Mouse (Mus musculus) limb, embryonic 11.5 days (tissue): Measurements from ENCODE around the gene Zfp985. TPM values are rescaled to one million over a fixed set of nuclear protein-coding genes. Genes with fewer than 3 reads are reported as not detected.
"Not testable (repeated sequence)": the region's sequence is repeated elsewhere in the genome, so short reads cannot be mapped to it uniquely, and the experiment has no call there.

Source experiments
- ATAC-seq: fragments of 200-750 bp; cut with Nextera tagmentation; 2 replicates; pipeline ENCODE4 v1.8.0; 2017; ENCODE audit warnings: low read depth; ENCODE audit not compliant: insufficient number of reproducible peaks, low FRiP score, low TSS enrichment
- DNase-seq: peaks from one replicate; pipeline ENCODE4 v3.0.0-alpha.2; 2015; ENCODE audit warnings: low spot score
- H3K27ac ChIP-seq: fragments of 300-500 bp; sonication (generic); replicated peaks from 2 replicates; pipeline ENCODE4 v1.5.1; 2014; ENCODE audit warnings: low read depth, mild to moderate bottlenecking, low read length
- H3K27me3 ChIP-seq: fragments of 300-500 bp; sonication (generic); 2 replicates; pipeline ENCODE4 v1.6.1; 2014; ENCODE audit warnings: mild to moderate bottlenecking, low read length, mixed read lengths; ENCODE audit not compliant: control insufficient read depth, insufficient read depth
- H3K36me3 ChIP-seq: fragments of 300-500 bp; sonication (generic); 2 replicates; pipeline ENCODE4 v1.6.1; 2014; ENCODE audit warnings: mild to moderate bottlenecking, low read length, moderate library complexity, mixed read lengths; ENCODE audit not compliant: control insufficient read depth, insufficient read depth
- H3K4me1 ChIP-seq: fragments of 300-500 bp; sonication (generic); 2 replicates; pipeline ENCODE4 v1.6.1; 2014; ENCODE audit warnings: low read length, mixed read lengths; ENCODE audit not compliant: control insufficient read depth, insufficient read depth
- H3K4me2 ChIP-seq: fragments of 300-500 bp; sonication (generic); 2 replicates; pipeline ENCODE4 v1.6.1; 2014; ENCODE audit warnings: low read depth, mild to moderate bottlenecking, moderate library complexity; ENCODE audit not compliant: severe bottlenecking
- H3K4me3 ChIP-seq: fragments of 300-500 bp; sonication (generic); 2 replicates; pipeline ENCODE4 v1.5.1; 2014; ENCODE audit warnings: low read depth, low read length
- H3K9ac ChIP-seq: fragments of 300-500 bp; sonication (generic); 2 replicates; pipeline ENCODE4 v1.6.1; 2014; ENCODE audit warnings: mild to moderate bottlenecking, low read length
- H3K9me3 ChIP-seq: fragments of 300-500 bp; sonication (generic); 2 replicates; pipeline ENCODE4 v1.6.1; 2016; ENCODE audit warnings: low read length; ENCODE audit not compliant: control insufficient read depth
- WGBS: fragments of 180-500 bp; shearing (Covaris S2); extraction: QIAGEN DNeasy Blood & Tissue Kit; methylation state at CpG from one replicate; pipeline ENCODE4 v1.1.7; 2014; 5-methylcytosine and 5-hydroxymethylcytosine counted together
- polyA plus RNA-seq: library from polyadenylated mRNA; unstranded; fragments of >200 nt; fragmentation: Nextera tagmentation; extraction: Ambion mirVana; gene quantifications from 2 replicates; pipeline ENCODE4 v1.2.1, GENCODE M21; 2014

Gene Zfp985
- polyA plus RNA-seq, 1 experiment from 2014 or later = 0.07 TPM

DNA sequence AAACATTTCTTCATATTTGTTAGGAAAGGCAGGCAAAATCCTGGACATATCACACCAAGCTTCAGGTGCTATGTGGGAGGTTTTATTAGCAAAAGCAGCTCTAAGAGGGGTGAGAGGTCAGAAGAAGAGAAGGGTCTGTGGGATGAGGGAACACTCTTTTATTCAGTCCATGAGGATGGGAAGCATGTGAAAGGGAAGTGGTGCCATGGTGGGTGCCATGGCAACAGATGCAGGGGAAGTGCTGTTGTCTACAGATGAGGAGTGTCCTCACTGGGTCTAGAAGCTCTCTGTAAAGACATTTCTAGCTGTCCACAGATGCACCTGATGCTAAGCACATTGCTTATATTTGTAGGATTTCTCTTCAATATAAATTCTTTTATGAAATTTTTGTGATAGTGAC lies 12.0 kb upstream of the Zfp985 start:
- Histone ChIP-seq H3K4me3 (no peak overlapping the region), H3K9me3 (peaks cover 19% of the 10 kb centered on the region; the same call in 1 of the 2 replicates), H3K36me3 (no peaks in the 10 kb centered on the region), H3K27ac (no peak overlapping the region), H3K4me1 (no peaks in the 10 kb centered on the region), H3K9ac (no peak overlapping the region), H3K4me2 (no peak overlapping the region), H3K27me3 (no peaks in the 10 kb centered on the region)
- ATAC-seq = no peak
- DNase-seq = no peak

DNA sequence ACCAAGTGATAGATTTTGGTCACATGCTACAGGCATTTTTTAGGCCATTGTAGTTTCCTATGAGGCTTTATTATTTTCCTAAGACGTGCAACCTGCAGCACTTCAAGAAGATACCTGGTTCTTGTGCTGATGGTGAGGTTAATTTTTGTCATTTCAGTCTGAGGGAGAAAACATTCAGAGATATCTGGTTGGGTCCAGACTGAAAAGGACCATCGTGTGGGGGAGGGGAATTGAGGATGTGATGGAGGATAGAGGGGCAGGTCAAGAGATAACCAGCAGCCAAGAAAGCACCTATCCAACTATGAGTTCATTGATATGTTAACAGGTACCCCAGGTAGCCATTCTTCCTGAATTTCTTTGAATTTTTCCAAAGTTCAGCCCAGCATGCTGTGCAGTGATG lies 1.3 kb downstream of the Zfp985 start:
- 76% methylated on average over 2 of the region's 2 CpGs for WGBS
- not testable (repeated sequence) for H3K9ac ChIP-seq, H3K36me3 ChIP-seq, H3K4me3 ChIP-seq, H3K9me3 ChIP-seq, H3K4me2 ChIP-seq, DNase-seq, H3K4me1 ChIP-seq, ATAC-seq, H3K27me3 ChIP-seq, H3K27ac ChIP-seq

DNA sequence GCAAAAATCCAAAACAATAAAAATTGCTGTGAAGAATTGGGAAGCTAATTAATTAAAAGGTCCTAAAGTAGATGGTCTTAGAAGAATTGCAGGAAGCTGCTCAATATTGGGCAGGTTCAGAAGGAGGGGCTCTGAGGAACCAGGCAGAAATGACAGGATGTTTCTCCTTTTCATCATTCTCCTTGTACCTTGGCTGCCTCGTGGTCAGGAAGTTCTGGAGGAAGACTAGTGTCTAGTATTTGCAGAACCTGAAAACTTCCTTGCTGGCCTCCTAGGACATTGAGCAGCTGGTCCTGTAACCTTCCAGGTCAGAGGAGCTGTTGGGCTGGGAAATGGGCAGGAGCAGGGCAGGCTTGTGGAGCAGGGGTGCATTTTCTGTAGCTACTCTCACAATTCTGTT lies 3.8 kb downstream of the Zfp985 start:
- not testable (repeated sequence) for H3K9me3 ChIP-seq, H3K9ac ChIP-seq, DNase-seq, H3K4me2 ChIP-seq, ATAC-seq, H3K27ac ChIP-seq, H3K4me3 ChIP-seq, H3K4me1 ChIP-seq, H3K27me3 ChIP-seq, H3K36me3 ChIP-seq
- WGBS = 60% methylated on average over 1 of the region's 1 CpGs

DNA sequence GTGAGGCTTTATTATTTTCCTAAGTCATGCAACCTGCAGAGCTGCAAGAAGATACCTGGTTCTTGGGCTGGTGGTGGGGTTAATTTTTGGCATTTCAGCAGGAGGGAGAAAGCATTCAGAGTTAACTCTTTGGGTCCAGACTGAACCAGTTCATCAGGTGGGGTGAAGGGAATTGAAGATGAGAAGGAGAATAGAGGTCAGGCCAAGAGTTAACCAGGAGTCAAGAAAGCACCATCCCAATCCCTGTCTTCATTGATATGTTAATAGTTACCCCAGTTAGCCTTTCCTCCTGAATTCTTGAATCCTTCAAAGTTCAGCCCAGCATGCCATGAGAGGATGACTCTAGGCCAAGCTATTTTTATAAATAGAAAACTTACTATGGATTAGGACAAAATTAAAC lies 4.9 kb downstream of the Zfp985 start:
- H3K9me3 ChIP-seq, H3K36me3 ChIP-seq, H3K27ac ChIP-seq, H3K9ac ChIP-seq, ATAC-seq, DNase-seq, H3K4me2 ChIP-seq, H3K4me1 ChIP-seq, H3K4me3 ChIP-seq, H3K27me3 ChIP-seq: not testable (repeated sequence)

DNA sequence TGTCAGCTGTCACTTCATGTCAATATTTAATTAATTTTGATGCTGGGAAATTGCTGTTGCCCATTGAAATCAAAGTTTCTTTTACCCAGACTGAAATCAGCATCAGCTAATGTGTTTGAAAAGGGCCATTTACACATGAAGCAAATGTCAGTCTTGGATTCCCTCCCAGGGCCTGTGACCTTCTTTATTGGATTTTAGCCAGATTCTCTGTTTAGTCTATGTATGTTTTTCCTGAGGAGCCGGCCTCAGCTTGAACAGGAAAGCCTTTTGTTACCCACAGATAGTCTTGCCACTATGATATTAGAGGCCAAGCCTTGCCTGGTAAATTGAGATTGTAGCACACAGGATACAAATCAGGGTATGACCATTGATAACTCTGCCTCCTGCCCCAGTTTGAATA lies 6.0 kb downstream of the Zfp985 start:
- WGBS = 82% methylated on average over 1 of the region's 1 CpGs
- H3K27me3 ChIP-seq, H3K4me2 ChIP-seq, H3K4me1 ChIP-seq, H3K36me3 ChIP-seq, H3K27ac ChIP-seq, H3K9me3 ChIP-seq, H3K9ac ChIP-seq, ATAC-seq, H3K4me3 ChIP-seq, DNase-seq: not testable (repeated sequence)

DNA sequence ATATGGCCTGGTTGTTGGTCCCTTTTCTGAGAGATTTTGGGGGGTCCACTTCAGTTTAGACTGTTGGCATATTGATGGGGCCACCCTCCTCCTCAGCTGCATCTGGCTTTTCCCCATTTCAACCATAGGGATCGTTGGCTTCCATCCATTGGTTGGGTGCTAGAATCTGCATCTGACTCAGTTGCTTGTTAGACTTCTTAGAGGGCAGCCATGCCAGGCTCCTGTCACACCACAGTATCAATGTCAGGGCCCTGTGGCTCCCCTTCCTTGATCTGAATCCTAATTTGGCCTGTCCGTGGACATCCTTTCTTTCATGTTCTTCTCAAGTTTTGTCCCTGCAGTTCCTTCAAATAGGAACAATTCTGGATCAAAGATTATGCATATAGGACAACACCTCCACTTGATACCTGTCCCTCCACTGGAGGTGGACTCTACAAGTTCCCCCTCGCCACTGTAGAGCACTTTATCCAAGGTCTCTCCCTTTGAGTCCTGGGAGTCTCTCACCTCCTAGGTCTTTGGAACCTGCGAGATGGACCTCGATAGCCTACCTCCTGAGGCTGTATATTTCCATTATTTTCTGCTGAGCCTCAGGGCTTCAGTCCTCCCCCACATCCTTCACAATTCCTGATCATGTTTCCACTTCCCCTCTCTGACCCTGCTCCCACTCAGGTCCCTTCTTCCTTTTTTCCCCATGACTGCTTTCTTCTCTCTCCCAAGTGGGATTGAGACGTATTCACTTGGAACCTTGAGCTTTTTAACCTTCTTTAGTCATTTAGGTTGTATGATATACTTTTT lies 12.5 kb downstream of the Zfp985 start:
- H3K9me3 ChIP-seq = peaks cover 2% of the 10 kb centered on the region
- H3K27me3 ChIP-seq = no peaks in the 10 kb centered on the region
- no peak overlapping the region for H3K4me3 ChIP-seq
- H3K36me3 ChIP-seq = no peaks in the 10 kb centered on the region
- ATAC-seq (no peak; the same call in 1 of the 2 replicates), DNase-seq (no peak)
- 72% methylated on average over 6 of the region's 6 CpGs for WGBS
- H3K27ac ChIP-seq = no peak overlapping the region
- H3K4me1 ChIP-seq = no peaks in the 10 kb centered on the region
- H3K9ac ChIP-seq = no peak overlapping the region
- no peak overlapping the region for H3K4me2 ChIP-seq

DNA sequence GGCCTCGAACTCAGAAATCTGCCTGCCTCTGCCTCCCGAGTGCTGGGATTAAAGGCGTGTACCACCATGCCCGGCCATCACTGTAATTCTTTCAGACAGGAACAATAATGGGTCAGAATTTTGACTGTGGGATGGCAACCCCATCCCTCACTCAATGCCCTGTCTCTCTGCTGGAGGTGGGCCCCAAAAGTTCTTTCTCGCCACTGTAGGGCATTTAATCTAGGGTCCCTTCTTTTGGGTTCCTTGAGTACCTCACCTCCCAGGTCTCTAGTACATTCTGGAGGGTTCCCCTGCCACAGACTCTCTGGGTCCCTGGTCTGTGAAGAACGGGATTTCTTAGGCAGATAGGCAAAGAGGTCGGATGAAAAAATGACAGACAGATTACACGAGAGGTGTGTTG lies 18.1 kb downstream of the Zfp985 start:
- not testable (repeated sequence) for H3K9ac ChIP-seq, H3K36me3 ChIP-seq, H3K27ac ChIP-seq, H3K4me3 ChIP-seq, H3K27me3 ChIP-seq, H3K4me1 ChIP-seq, ATAC-seq, H3K4me2 ChIP-seq, H3K9me3 ChIP-seq, DNase-seq
- 88% methylated on average over 8 of the region's 8 CpGs for WGBS

DNA sequence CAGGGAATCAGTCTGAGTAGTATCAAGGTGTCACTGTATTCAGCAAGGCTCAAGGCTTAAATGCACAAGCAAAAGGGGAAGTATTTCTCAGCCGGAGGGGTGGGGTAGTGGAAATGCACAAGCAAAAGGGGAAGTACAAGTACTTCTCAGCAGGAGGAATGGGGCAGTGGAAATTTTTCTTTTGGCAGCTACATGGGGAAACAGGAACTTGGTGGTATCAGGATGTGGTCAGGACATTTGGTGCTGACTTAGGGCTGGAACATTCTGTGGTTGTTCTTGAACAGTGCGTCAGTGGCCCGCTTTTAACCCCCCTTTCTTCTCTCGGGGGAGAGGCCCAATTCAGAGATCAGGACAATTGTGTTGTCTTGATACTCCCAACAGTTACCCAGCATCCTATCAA lies 26.3 kb downstream of the Zfp985 start:
- H3K36me3 ChIP-seq, ATAC-seq, DNase-seq, H3K9me3 ChIP-seq, H3K27me3 ChIP-seq, H3K4me1 ChIP-seq, H3K9ac ChIP-seq, H3K4me3 ChIP-seq, H3K4me2 ChIP-seq, H3K27ac ChIP-seq: not testable (repeated sequence)
- WGBS = 92% methylated on average over 4 of the region's 4 CpGs
